Mouse (Mus musculus): ENCODE measurements around the gene Olfr159. TPM values are rescaled to one million over a fixed set of nuclear protein-coding genes. Genes with fewer than 3 reads are reported as not detected.

The Olfr159 gene
- polyA plus RNA-seq, 1 experiment from 2014 or later: not detected

- H3K9ac ChIP-seq (ENCODE audit: low read length): no peak overlapping the region
- H3K9me3 ChIP-seq (ENCODE audit: control insufficient read depth, low read length): no peaks in the 10 kb centered on the region
- H3K4me1 ChIP-seq (replicated peaks; ENCODE audit: control insufficient read depth, insufficient read depth): no peaks in the 10 kb centered on the region
- H3K27me3 ChIP-seq (ENCODE audit: control insufficient read depth, insufficient read depth, low read length): no peaks in the 10 kb centered on the region
- no peak for TF ChIP-seq EP300 (optimal IDR thresholded peaks at IDR 0.05)
- H3K36me3 ChIP-seq (ENCODE audit: control insufficient read depth, insufficient read depth, low read length): no peaks in the 10 kb centered on the region
- ATAC-seq (ENCODE audit: low FRiP score, low TSS enrichment) (no peak), DNase-seq (ENCODE audit: low spot score) (no peak)
- H3K4me2 ChIP-seq (replicated peaks; ENCODE audit: low read depth): no peak overlapping the region
- no peak overlapping the region for H3K27ac ChIP-seq (replicated peaks)
- WGBS: 81% methylated on average over 6 of the region's 6 CpGs
- no peak overlapping the region for H3K4me3 ChIP-seq (ENCODE audit: low read depth, low read length)
Observed at GRCm38 (mm10) chr4:43737144-43737543, 33.7 kb downstream of the Olfr159 start.

GRCm38 (mm10) chr4:43733186-43733585 lies 37.6 kb downstream of the Olfr159 start:
- H3K9me3 ChIP-seq (ENCODE audit: control insufficient read depth, low read length): no peaks in the 10 kb centered on the region
- H3K27ac ChIP-seq (replicated peaks): no peak overlapping the region
- H3K9ac ChIP-seq (ENCODE audit: low read length): no peak overlapping the region
- no peaks in the 10 kb centered on the region for H3K27me3 ChIP-seq (ENCODE audit: control insufficient read depth, insufficient read depth, low read length)
- no peak overlapping the region for H3K4me3 ChIP-seq (ENCODE audit: low read depth, low read length)
- H3K36me3 ChIP-seq (ENCODE audit: control insufficient read depth, insufficient read depth, low read length): no peaks in the 10 kb centered on the region
- H3K4me2 ChIP-seq (replicated peaks; ENCODE audit: low read depth): no peak overlapping the region
- ATAC-seq (ENCODE audit: low FRiP score, low TSS enrichment) (no peak), DNase-seq (ENCODE audit: low spot score) (no peak)
- TF ChIP-seq CTCF (IDR thresholded peaks at IDR 0.05; ENCODE audit: low read depth) (no peak), EP300 (optimal IDR thresholded peaks at IDR 0.05) (no peak)
- 78% methylated on average over 5 of the region's 5 CpGs for WGBS
- H3K4me1 ChIP-seq (replicated peaks; ENCODE audit: control insufficient read depth, insufficient read depth): peaks cover 6% of the 10 kb centered on the region

- Histone ChIP-seq H3K4me1 (replicated peaks; ENCODE audit: control insufficient read depth, insufficient read depth) (peaks cover 16% of the 10 kb centered on the region), H3K4me3 (ENCODE audit: low read depth, low read length) (no peak overlapping the region), H3K4me2 (replicated peaks; ENCODE audit: low read depth) (no peak overlapping the region), H3K9me3 (ENCODE audit: control insufficient read depth, low read length) (no peaks in the 10 kb centered on the region), H3K36me3 (ENCODE audit: control insufficient read depth, insufficient read depth, low read length) (no peaks in the 10 kb centered on the region), H3K9ac (ENCODE audit: low read length) (no peak overlapping the region), H3K27me3 (ENCODE audit: control insufficient read depth, insufficient read depth, low read length) (no peaks in the 10 kb centered on the region), H3K27ac (replicated peaks) (no peak overlapping the region)
- no peak for ATAC-seq (ENCODE audit: low FRiP score, low TSS enrichment)
- TF ChIP-seq CTCF (IDR thresholded peaks at IDR 0.05; ENCODE audit: low read depth) (no peak), EP300 (optimal IDR thresholded peaks at IDR 0.05) (no peak)
- no peak for DNase-seq (ENCODE audit: low spot score)
- 25% methylated on average over 1 of the region's 1 CpGs for WGBS
Observed at GRCm38 (mm10) chr4:43732171-43732570, 38.6 kb downstream of the Olfr159 start.

GRCm38 (mm10) chr4:43730750-43731297 lies 40.0 kb downstream of the Olfr159 start:
- 66% methylated on average over 21 of the region's 21 CpGs for WGBS
- H3K4me2 ChIP-seq (replicated peaks; ENCODE audit: low read depth): no peak overlapping the region
- H3K4me1 ChIP-seq (replicated peaks; ENCODE audit: control insufficient read depth, insufficient read depth): peaks cover 20% of the 10 kb centered on the region
- H3K27ac ChIP-seq (replicated peaks): no peak overlapping the region
- no peak overlapping the region for H3K4me3 ChIP-seq (ENCODE audit: low read depth, low read length)
- H3K27me3 ChIP-seq (ENCODE audit: control insufficient read depth, insufficient read depth, low read length): no peaks in the 10 kb centered on the region
- no peak overlapping the region for H3K9ac ChIP-seq (ENCODE audit: low read length)
- H3K36me3 ChIP-seq (ENCODE audit: control insufficient read depth, insufficient read depth, low read length): no peaks in the 10 kb centered on the region
- no peaks in the 10 kb centered on the region for H3K9me3 ChIP-seq (ENCODE audit: control insufficient read depth, low read length)
- DNase-seq (ENCODE audit: low spot score): peak; percentile 45
- ATAC-seq (ENCODE audit: low FRiP score, low TSS enrichment): no peak
- no peak for TF ChIP-seq EP300 (optimal IDR thresholded peaks at IDR 0.05)
- TF ChIP-seq CTCF (IDR thresholded peaks at IDR 0.05; ENCODE audit: low read depth): peak; percentile 58

- ATAC-seq (ENCODE audit: low FRiP score, low TSS enrichment) (no peak), DNase-seq (ENCODE audit: low spot score) (peak; percentile 30)
- Histone ChIP-seq H3K27me3 (ENCODE audit: control insufficient read depth, insufficient read depth, low read length) (no peaks in the 10 kb centered on the region), H3K4me1 (replicated peaks; ENCODE audit: control insufficient read depth, insufficient read depth) (peaks cover 20% of the 10 kb centered on the region), H3K9me3 (ENCODE audit: control insufficient read depth, low read length) (no peaks in the 10 kb centered on the region), H3K4me3 (ENCODE audit: low read depth, low read length) (no peak within 1 kb of the TSS), H3K36me3 (ENCODE audit: control insufficient read depth, insufficient read depth, low read length) (no peaks in the 10 kb centered on the region), H3K9ac (ENCODE audit: low read length) (0 out of 2 replicates have a peak within 1 kb of the TSS, but pooled peaks have one; percentile 35), H3K4me2 (replicated peaks; ENCODE audit: low read depth) (no peak within 1 kb of the TSS; the same call in 1 of the 2 replicates), H3K27ac (replicated peaks) (peak within 1 kb of the TSS; percentile 98)
- no peak for TF ChIP-seq EP300 (optimal IDR thresholded peaks at IDR 0.05)
- TF ChIP-seq CTCF (IDR thresholded peaks at IDR 0.05; ENCODE audit: low read depth): no peak
- 53% methylated on average over 14 of the region's 14 CpGs for WGBS
Observed at GRCm38 (mm10) chr4:43729794-43730550, 40.8 kb downstream of the Olfr159 start, which contains the start of gene Spaar. Gene Spaar (plus strand): TSS chr4:43730034.

DNA sequence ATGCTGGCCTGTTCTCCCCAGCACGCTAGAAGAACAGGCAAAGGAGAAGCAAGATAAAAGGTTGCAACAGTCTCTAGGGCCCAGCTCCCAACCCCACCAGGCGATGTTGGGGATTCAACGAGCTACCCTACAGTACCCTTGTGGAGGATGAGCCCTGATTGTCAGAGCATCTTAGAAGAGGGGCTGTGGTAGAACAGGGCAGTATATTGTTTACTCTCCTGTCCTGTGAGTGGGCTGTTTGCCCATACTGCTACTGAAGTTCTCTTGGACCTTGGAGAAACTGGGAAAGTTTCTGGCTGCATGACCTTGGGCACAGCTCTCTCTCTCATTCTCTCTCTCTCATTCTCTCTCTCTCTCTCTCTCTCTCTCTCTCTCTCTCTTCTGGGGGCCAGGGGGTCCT lies 41.7 kb downstream of the Olfr159 start:
- Histone ChIP-seq H3K9me3 (ENCODE audit: control insufficient read depth, low read length) (no peaks in the 10 kb centered on the region), H3K4me2 (replicated peaks; ENCODE audit: low read depth) (no peak overlapping the region; the same call in 1 of the 2 replicates), H3K9ac (ENCODE audit: low read length) (0 out of 2 replicates have a peak overlapping the region, but pooled peaks have one; percentile 35), H3K4me3 (ENCODE audit: low read depth, low read length) (no peak overlapping the region), H3K27me3 (ENCODE audit: control insufficient read depth, insufficient read depth, low read length) (no peaks in the 10 kb centered on the region), H3K36me3 (ENCODE audit: control insufficient read depth, insufficient read depth, low read length) (no peaks in the 10 kb centered on the region), H3K27ac (replicated peaks) (peak overlapping the region; percentile 98), H3K4me1 (replicated peaks; ENCODE audit: control insufficient read depth, insufficient read depth) (peaks cover 20% of the 10 kb centered on the region)
- no peak for TF ChIP-seq EP300 (optimal IDR thresholded peaks at IDR 0.05)
- TF ChIP-seq CTCF (IDR thresholded peaks at IDR 0.05; ENCODE audit: low read depth): no peak
- ATAC-seq (ENCODE audit: low FRiP score, low TSS enrichment): no peak
- DNase-seq (ENCODE audit: low spot score): no peak
- WGBS: 45% methylated on average over 3 of the region's 3 CpGs
